Mouse (Mus musculus) embryo, embryonic 9.5 days (tissue): ENCODE results near the gene Mctp1.

Experiments used
- DNase-seq: peaks from one replicate; pipeline ENCODE4 v3.0.0-alpha.2; 2017; ENCODE audit errors: extremely low spot score

The Mctp1 gene

GRCm38 (mm10) chr13:76620111-76620510 is 235.8 kb downstream of the Mctp1 start:
- no peak for DNase-seq

- DNase-seq = no peak
These were observed 236.2 kb downstream of the Mctp1 start for GRCm38 (mm10) chr13:76620525-76620924.

- no peak for DNase-seq
These were observed 249.4 kb downstream of the Mctp1 start for GRCm38 (mm10) chr13:76633707-76634106.

GRCm38 (mm10) chr13:76638282-76638681 is 253.9 kb downstream of the Mctp1 start:
- no peak for DNase-seq

- no peak for DNase-seq
These were observed 275.2 kb downstream of the Mctp1 start for GRCm38 (mm10) chr13:76659523-76659922.

DNA sequence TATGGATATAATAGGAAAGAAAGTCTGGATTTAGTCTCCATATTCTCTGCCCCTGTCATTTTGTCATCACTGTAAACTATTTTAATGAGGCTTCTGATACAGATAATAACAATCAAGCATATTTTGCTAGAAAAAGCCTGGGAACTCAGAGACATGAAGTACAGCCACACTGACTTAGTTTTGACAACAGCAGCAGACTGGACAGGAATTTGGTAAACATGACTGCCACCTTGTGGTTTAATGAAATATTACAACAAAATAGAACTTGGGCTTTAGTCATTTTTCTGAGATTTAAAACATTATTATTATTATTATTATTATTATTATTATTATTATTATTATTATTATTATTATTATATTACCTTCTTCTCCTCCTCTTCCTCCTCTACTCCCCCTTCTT is 297.0 kb downstream of the Mctp1 start:
- peak; percentile 18 for DNase-seq

DNA sequence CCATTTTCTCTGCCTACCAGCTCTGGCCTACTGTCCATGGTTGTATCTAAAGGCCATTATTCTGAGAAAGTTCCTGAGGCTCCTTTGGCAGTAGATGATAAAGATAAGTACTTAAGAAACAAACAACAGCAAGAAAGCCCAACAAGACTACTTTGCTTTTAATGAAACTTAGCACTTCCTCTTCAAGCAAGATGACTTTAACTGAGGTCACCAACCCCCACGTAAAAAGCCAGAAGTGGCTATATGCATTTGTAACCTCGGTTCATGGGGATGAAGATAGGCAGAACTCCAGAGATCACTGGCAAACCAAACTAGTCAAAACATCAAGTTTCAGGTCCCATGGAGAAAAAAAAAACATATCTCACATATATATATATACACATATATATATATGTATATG is 305.0 kb downstream of the Mctp1 start:
- no peak for DNase-seq

DNA sequence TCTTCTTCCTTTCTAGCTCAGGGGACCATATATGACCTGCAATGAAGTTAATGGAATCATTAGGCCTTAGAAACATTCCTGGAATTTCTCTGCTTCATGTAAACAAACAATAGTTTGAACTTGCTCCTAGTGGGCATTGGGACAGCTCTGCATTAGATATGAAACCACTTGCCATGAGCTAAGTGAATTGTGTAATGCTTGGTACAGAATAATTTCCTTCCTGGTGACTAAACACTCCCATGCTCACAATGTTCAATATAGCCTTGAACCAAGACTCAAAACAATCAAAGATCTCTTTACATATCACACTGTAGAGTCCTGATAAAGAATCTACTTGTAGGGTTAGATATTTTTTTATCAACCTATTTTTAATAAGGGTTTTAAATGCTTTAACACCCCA is 305.8 kb downstream of the Mctp1 start:
- DNase-seq = no peak

DNA sequence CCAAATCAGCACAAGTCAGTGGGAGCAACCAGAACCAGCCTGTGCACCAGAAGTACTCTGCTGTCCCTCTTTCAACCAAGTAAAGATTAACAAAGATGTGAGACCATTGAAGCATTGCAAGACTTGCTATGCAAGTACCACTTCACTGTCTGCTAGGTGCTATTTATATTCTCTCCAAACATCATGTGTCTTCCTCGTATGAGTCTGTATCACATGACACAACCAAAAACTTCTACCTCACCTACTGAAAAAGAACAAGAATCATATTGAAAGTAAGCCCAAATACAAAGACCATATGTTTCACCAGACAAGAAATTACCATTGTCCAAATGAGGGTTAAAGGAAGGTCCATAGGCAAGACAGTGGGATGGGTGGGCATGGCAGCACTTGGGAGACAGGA is 306.4 kb downstream of the Mctp1 start:
- DNase-seq = no peak

DNA sequence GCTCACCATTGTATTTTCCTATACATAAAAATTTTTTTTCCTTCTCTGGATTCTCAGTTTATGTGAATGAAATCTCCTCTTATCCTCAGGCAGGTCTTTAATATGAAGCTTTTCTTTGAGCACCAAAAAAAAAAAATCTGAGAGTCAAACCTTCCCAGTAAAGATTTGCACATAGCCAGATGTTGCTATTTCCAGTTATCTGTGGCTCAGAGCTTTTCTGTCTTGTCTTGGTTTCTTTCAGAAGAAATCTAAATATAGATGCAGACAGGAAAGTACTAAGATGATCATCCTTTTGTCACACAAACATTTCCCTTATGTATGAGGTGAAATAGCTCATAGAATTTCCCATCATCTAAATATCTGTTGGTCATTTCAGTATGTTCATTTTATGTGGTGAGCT is 349.7 kb downstream of the Mctp1 start:
- no peak for DNase-seq

DNA sequence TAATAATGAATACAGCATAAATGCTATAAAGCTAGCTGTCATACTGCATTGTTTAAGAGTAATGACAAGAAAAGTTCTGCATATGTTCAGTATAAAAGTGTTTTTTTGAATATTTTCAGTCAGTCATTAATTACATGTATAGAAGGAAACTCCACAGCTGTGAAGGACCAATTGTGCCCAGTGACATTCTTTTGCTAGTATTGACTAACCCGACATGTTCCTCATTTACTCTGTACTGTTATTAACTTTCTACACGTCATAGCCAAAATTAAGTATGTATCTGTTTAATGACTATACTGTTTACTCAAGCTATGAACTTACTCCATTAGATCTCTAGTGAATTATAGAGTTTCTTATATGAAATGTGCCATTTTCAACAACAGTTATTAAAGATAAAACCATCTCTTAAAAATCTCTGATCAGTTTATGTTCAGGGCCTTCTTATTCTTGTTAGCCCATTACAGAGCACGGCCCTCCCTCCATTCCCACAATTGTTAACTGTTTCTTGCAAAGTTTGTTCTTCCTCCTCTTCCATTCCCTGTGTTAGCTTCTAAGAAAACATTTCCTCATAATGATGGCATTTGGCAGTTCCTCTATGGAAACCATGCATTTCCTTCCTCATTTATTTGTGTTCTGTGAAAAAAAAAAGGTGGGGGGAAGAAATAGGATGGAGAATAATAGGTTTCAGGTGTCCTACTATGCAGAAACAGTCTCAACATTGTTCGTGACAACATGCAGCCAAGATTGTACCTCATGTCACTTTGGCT is 366.5 kb downstream of the Mctp1 start:
- DNase-seq = no peak

- DNase-seq = peak; percentile 67
These were observed 375.6 kb downstream of the Mctp1 start for GRCm38 (mm10) chr13:76759832-76760490.

DNA sequence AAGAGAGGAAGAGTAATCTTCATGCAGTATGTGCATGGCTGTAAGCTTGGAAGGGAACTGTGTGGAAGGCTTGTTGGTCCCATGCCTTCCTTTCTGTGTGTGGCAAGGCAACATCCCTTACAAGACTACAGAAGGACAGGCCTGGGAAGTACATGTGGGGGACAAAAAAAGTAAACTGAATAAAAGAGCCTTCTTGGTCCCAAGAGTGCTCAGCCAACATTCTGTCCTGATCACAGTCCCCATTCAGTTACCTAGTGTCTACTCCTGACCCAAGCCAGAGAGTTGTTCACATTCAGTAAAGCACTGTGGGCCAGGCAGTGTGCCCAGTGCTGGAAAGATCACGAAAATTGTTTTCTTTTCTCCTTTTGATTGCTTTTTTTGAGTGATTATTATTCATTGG is 415.3 kb downstream of the Mctp1 start:
- no peak for DNase-seq

GRCm38 (mm10) chr13:76801126-76801632 is 416.8 kb downstream of the Mctp1 start:
- no peak for DNase-seq

- DNase-seq = peak; percentile 65
These were observed 417.9 kb downstream of the Mctp1 start for GRCm38 (mm10) chr13:76802051-76802728.

GRCm38 (mm10) chr13:76802926-76803325 is 418.6 kb downstream of the Mctp1 start:
- no peak for DNase-seq

DNA sequence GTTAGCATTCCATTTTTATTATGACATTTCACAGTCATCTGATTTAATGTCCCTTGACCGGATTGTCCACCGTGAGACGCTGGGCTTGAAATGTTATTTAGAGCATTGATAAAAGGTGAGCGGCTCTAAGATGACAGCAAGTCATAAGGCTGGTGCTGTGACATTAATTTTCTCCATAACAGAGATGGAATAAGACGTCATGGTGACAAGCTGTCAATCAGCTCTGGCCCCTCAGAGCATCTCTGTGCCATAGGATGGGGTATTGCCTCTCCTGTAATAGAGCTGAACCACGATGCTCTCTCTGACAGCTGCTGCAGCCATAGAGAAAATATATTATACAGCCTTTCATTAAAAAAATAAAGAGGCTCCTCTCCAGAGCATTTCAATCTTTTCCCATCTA is 419.5 kb downstream of the Mctp1 start:
- DNase-seq = no peak

- no peak for DNase-seq
These were observed 424.6 kb downstream of the Mctp1 start for GRCm38 (mm10) chr13:76808871-76809390.

DNA sequence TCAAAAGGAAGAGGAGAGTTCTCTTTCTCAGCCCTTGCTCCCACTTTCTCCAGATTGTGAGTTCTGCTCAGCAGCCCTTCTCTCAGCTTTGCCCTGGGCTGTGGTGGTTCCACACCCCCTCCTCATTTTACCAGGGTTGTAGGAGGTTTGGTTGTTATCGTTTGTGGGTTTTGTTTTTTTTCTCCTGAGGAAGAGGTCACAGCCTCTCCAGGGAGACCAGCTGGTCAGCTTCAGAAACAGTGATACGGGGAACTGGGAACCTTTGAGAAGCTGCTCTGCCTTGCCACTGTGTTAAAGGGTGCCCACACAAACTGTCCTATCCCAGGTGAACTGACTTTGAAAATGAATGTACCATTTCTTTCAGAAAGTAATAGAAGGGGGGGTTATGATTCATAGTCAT is 425.5 kb downstream of the Mctp1 start:
- DNase-seq = peak; percentile 33

DNA sequence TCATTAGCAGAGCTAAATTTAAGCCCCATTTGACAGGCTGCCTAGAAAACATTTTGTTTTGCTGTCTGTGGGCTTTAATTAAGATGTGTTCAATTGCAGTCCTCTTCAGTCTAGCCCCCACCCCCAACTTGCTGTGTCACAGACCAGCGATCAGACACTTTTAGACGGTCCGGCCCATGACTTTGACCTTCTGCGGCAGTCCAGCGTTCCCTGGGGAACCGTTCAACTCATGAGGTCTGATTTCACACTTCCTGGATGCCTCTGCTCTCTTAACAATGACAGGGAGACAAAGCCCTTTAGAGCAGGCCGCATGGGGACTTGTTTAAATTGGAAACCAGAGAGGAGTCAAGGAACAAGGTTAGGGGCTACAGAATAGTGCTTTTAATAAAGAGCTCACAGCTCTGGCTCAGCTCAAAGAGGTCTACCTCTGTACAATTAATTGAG is 426.2 kb downstream of the Mctp1 start:
- DNase-seq = peak; percentile 68

DNA sequence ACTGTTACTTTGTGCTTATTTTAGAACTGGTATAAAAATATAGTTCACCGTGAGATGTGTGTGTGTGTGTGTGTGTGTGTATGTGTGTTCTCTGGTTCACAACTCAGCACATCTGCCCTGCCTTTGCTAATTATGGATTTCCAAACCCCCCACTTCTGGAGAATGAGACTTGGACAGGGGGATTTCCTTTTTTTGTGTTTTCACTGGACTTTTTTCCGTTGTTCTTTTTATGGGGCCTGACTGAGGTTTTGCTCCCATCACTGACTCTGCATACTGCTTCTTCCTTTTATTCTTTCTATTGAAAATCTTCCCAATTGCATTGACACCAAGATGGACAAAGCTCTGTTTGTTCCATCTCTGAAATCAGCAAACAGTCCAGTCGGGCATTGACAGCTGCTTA is 438.7 kb downstream of the Mctp1 start:
- DNase-seq = no peak

GRCm38 (mm10) chr13:76824932-76825694 is 440.8 kb downstream of the Mctp1 start:
- peak; percentile 62 for DNase-seq
